Mouse (Mus musculus): ENCODE data around the gene Fabp3.

Fabp3 gene

GRCm38 (mm10) chr4:130295047-130295745 lies 13.2 kb upstream of the Fabp3 start:
- no peak for DNase-seq

DNA sequence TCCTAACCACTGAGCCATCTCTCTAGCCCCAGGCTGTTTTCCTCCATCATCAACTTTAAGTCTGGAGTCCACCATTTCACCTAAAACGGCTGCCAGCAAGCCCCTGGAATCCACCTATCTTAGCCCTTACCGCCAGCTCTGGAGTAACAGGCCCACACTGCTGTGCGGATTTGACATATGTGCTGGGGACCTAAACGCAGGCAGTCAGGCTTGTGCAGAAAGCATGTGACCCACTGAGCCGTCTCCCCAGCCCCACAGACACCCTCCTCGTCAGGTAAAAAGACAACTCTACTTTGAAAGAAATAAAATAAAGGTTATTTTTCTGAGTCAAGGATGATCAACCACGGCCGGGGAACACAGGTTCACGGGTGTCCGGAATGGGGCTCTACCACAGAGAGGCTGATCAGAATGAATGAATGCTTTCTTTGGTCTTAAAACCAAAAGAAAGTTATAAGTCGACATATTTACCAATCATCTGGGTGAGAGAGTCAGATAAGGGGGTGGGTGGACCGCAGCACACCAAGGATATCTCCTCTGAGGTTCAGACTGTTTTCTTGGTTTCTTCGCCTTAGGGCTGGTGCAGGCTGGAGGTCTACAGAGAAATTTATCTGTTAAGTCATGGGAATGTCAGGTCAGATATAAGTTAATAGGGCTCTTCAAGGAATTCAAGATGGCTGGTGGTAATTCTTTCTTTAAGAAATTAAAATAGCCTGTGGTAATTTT lies 12.0 kb upstream of the Fabp3 start:
- DNase-seq: no peak

DNA sequence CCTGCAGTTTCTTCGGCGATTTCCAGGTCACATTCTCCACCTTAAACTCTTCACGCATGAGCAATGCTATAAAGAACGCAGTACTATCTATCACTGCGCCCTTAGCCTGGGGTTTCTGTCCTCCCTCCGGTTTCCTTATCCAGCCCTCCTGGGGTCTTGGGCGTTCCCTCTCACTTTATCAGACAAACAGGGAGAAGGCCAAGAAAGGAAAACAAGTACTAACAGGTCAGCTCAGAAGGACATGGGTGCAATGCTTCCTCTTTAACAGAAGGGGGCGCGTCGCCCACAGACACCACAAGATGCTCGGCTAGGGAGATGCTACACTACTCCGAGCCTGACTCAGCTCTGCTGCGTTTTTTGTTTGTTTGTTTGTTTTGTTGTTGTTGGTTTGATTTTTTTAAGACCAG lies 11.3 kb upstream of the Fabp3 start:
- no peak for DNase-seq

GRCm38 (mm10) chr4:130298877-130299628 lies 9.3 kb upstream of the Fabp3 start:
- DNase-seq: peak; percentile 64

- DNase-seq: no peak
Observed at GRCm38 (mm10) chr4:130299629-130300018, 8.8 kb upstream of the Fabp3 start.

DNA sequence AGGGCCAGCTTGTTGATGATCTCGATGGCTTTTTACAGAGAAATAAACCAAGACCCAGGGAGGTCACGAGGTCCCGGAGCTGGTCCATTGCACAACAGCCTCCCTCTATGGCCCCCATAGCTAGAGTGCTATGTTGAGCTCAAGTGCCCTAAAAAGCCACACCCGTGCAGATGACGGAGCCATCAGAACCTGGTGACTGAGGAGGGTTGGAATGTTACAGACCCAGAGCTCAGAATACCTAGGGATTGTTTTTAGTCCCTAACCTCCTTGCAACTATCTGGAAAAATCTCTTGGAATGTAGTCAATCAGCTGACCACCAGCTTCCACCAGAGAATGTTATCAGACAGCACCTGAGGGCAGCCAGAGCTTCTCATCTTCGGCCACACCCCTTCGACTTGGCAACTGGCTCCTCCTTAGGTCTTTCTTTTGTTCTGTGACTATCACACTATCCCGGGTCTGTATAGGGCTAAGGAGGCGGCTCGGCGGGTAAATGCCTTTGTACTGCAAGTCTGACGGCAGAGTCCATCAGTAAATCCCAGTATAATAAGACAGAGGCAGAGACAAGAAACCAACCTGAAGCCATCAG lies 6.0 kb upstream of the Fabp3 start:
- no peak for DNase-seq

GRCm38 (mm10) chr4:130304746-130305145 lies 3.6 kb upstream of the Fabp3 start:
- no peak for DNase-seq

DNA sequence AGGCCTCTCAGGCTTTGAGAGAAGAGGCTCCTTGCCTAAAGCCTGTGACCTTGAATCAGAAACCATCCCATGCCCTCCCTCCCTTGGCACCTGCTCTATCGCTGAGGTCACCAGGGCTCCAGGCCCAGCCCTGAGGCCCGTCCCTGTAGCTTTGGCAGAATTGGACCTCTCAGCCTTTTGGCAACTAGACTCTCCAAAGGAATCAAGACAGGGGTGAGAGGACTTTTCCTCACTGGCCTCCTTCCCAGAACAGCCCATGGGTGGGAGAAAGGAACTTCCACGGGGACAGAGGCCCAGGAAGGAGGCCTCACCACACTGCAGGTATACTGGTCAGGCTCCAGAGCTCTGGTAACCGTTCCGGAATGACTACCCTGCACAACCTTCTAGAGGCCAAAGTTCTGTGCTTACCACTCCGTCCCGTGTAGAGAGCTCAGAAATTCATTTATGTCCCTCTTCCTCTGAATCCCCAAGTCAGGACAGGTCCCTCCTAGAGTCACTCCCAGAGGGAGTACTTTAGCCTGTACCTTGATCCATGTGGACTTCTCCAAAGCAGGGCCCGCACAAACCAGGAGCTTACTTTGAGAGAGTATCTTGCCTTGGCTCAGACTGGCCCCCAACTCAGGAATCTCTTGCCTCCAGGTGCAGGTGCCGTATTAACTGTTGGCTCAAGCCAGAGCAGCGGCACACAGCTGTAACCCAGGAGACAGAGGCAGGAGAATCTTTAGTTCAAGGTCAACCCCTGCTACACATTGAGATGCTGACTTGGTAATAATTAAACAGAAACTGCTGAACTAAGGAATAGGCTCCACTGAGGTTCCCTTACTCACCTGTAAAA lies 1.4 kb upstream of the Fabp3 start:
- no peak for DNase-seq

DNA sequence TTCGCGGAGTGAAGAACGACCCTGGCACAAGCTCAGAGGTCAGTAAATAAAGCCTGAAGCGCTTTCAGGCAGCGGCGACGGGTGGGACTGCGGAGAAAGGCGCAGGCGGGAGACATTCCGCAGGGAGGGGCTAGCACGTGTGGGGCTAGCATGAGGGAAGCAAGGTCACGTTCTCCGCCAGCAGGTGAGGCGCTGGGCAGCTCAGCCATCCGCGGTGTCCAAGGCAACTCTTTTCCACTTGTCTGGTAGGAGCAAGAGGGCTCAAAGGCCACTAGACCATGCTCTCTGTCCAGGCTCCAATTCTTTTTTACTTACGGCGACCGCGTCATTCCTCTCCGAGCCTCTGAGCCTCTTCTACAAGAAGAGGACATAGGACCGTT lies 554 bp upstream of the Fabp3 start:
- DNase-seq: peak; percentile 63

- no peak for DNase-seq
Observed at GRCm38 (mm10) chr4:130309254-130309653, 859 bp downstream of the Fabp3 start.

DNA sequence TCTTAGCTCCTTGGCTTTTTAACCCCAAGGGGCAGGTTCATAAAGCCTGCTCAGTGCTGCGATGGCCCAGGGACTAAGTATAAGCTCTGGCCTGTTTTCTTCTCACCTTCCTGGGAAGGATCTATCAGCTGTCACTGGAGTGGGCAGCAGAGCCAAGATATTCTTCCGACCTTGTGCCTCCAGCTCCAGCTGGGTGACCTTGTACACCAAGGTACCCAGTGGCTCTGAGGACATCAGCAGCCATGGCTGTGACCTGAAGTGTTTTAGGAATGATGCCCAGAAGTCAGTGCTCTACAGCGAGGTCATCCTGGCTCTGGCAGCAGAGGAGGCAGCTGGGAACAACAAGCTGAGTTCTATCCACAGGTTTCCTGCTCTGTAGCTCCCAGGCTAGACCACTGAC lies 4.1 kb downstream of the Fabp3 start:
- DNase-seq: no peak

DNA sequence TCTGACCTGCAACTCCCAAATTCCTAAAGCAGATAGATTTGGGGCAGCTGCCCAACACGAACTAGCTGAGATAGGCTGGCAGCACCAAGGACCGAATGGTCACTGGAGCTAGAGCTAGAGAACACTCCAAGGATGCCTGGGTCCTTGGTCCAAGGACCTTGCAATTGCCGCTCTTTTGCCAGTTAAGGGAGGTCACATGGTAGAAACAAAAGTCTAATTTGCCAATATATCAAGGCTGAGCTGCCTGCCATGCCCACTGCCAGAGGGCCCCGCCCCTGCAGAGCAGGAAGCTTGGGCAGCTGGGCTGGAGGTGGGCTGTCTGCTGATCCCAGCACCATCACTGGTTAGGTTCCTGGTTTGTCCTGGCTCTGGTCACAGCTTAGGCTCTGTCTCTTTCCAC lies 5.2 kb downstream of the Fabp3 start:
- DNase-seq: no peak

GRCm38 (mm10) chr4:130315771-130316527 lies 7.6 kb downstream of the Fabp3 start:
- peak; percentile 45 for DNase-seq

DNA sequence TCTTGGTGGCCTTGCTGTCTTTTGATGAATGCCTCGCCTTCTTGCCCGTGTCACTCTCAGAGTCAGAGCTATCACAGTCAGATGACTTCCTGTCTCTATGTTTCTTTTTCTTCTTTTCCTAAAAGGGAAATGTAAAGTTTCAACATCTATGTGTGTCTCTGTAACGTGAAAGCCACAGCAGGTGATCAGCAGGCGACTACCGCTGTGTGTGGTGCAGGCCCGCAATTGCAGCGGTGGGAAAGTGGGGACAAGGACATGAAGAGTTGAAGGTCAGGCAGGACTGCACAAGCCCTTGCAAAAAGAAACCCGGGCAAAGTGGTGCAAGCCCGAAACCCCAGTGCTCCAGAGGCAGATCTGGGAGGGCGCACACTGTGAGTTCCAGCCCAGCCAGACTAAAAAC lies 8.3 kb downstream of the Fabp3 start:
- no peak for DNase-seq

- no peak for DNase-seq
Observed at GRCm38 (mm10) chr4:130318122-130318521, 9.7 kb downstream of the Fabp3 start.

DNA sequence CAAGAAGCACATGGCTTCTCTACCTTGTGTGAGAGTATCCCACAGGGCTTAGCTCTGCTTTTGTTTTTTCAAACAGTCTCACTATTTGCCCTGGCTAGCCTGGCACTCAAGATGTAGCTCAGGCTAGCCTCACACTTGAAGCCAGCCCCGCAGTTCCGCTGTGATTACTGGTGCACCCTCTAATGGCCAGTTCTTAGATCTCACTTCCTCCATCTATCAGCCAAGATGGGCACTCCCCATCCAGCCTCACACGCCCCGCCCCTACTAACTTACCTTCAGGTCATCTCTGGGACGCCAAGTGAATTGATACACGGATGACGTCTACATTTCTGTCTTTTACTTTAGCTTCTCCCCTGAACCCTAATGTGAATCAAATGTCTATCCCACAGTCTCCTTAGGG lies 11.2 kb downstream of the Fabp3 start:
- DNase-seq: no peak

DNA sequence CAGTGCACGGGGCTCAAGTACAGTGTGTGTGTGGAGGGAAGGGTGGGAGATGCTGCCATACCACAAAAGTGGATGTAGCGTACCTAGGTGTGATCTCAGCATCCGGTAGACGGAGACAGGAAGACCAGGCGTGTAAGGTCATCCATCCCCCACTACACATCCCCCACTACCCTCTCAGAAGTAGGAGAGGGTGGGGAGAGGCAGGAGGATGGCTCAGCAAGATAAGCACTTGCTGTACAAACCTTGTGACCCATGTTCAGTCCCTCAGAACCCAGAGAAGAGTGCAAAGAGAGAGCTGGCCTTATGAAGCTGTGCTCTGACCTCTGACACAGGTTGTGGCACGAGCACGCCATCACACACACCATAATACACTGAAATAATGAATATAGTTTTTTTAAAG lies 13.2 kb downstream of the Fabp3 start:
- no peak for DNase-seq

- DNase-seq: no peak
Observed at GRCm38 (mm10) chr4:130322567-130322966, 14.2 kb downstream of the Fabp3 start.

- no peak for DNase-seq
Observed at GRCm38 (mm10) chr4:130323165-130323564, 14.8 kb downstream of the Fabp3 start.

- no peak for DNase-seq
Observed at GRCm38 (mm10) chr4:130323607-130324006, 15.2 kb downstream of the Fabp3 start.

- no peak for DNase-seq
Observed at GRCm38 (mm10) chr4:130325446-130325845, 17.1 kb downstream of the Fabp3 start.

- DNase-seq: peak; percentile 70
Observed at GRCm38 (mm10) chr4:130327366-130327765, 19.0 kb downstream of the Fabp3 start.
